Mouse (Mus musculus): ENCODE measurements around the gene Fbp2. TPM values are rescaled to one million over a fixed set of nuclear protein-coding genes. Genes with fewer than 3 reads are reported as not detected.

The Fbp2 gene
- polyA plus RNA-seq (2014; fragmentation: Nextera tagmentation; extraction: Ambion mirVana): 0.30 and 0.87 TPM in 2 replicates

DNA sequence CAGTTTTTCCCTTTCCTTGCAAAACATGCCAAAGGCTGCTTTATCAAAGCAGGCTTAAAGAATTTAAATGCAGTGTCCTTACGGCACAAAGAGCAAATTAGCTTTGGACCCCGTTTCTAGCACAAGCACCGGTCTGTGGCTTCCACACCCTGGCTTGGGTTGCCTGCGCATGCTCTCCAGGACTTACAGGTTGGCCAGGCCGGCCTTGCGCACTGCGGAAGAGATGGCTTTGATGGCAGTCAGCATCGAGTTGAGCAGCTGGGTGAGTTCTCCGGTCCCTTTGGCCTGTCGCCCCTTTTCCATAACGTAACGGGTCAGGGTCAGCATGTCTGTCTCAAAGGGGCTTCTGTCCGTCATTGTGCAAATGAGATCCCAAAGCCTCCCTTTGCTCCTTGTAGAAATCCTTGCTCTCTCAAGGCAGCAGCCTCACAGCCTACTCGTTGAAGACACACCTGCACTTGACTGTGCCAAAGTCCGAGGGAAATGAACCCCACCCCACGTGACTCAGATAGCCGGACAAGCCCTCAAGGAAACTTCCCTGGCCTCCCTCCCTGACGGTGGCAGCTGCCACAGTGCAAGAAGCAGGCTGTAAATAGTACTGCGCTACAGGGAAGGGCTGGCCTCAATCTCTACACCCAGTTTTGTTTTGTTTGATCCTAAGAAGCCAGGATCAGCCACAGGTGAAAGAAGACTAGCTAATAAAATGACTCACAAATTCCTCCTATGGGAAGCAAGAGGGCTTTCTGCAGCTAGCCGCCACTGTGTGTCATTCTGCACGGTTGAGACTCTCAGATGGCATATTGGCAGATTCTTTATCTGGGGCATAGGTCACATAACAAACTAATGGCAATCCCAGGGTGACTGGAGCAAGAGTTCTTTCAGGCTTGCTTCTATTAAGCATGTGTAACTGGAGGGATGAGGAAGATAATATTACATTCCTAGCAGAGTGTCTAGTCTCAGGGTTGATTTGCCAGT is at the start of gene Fbp2:
Fbp2 (minus strand) TSS at position 482 of the 975 bp plus-strand sequence.
- Histone ChIP-seq H3K36me3 (replicated peaks; ENCODE audit: control insufficient read depth, insufficient read depth) (no peaks in the 10 kb centered on the region), H3K4me3 (replicated peaks; ENCODE audit: low read length) (no peak within 1 kb of the TSS), H3K4me1 (replicated peaks; ENCODE audit: control insufficient read depth, insufficient read depth, low read length) (no peaks in the 10 kb centered on the region), H3K27ac (no peak within 1 kb of the TSS), H3K9ac (no peak within 1 kb of the TSS), H3K4me2 (replicated peaks) (no peak within 1 kb of the TSS), H3K9me3 (ENCODE audit: control insufficient read depth, low read length) (no peaks in the 10 kb centered on the region), H3K27me3 (ENCODE audit: control insufficient read depth, insufficient read depth, low read length) (no peaks in the 10 kb centered on the region)
- 73% methylated on average over 21 of the region's 21 CpGs for WGBS
- DNase-seq (ENCODE audit: low spot score): no peak
- ATAC-seq (ENCODE audit: low FRiP score): no peak

DNA sequence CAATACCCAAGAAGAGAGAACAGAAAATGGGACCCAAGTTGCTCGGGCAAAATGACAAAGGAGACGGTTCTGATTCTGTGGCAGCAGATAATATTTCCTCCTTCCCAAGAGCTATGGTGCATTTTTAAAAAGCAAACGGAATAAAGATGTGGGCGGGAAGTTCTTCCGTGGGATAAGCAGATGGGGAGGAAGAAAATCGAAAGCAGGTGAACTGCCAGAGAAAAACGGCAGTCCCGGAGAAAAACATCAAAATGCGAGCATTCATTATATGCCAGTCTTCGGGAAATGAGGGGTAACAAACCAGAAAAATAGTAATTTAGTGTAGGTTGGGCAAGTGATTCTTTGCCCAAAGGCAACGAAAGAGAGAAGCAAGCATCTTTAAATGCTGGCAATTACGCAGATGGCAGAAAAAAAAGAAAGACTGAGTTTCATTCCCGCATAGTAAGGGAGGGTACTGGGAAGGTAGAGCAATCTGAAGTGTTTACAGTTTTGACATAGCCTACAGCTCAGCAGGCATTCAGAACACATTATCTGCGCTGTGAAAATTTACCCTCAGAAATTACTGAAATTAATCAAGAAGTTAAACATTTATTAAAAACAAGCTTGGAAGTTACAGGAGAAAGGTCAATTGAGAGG is 49.4 kb upstream of the Fbp2 start:
- H3K36me3 ChIP-seq (replicated peaks; ENCODE audit: control insufficient read depth, insufficient read depth): no peaks in the 10 kb centered on the region
- H3K4me3 ChIP-seq (replicated peaks; ENCODE audit: low read length): no peak overlapping the region
- peak overlapping the region; percentile 21 for H3K4me2 ChIP-seq (replicated peaks)
- 68% methylated on average over 14 of the region's 14 CpGs for WGBS
- no peaks in the 10 kb centered on the region for H3K27me3 ChIP-seq (ENCODE audit: control insufficient read depth, insufficient read depth, low read length)
- H3K9ac ChIP-seq: no peak overlapping the region
- no peaks in the 10 kb centered on the region for H3K9me3 ChIP-seq (ENCODE audit: control insufficient read depth, low read length)
- no peak overlapping the region for H3K27ac ChIP-seq
- peaks cover 5% of the 10 kb centered on the region; the same call in 1 of the 2 replicates for H3K4me1 ChIP-seq (replicated peaks; ENCODE audit: control insufficient read depth, insufficient read depth, low read length)
- DNase-seq (ENCODE audit: low spot score): no peak
- no peak for ATAC-seq (ENCODE audit: low FRiP score)

DNA sequence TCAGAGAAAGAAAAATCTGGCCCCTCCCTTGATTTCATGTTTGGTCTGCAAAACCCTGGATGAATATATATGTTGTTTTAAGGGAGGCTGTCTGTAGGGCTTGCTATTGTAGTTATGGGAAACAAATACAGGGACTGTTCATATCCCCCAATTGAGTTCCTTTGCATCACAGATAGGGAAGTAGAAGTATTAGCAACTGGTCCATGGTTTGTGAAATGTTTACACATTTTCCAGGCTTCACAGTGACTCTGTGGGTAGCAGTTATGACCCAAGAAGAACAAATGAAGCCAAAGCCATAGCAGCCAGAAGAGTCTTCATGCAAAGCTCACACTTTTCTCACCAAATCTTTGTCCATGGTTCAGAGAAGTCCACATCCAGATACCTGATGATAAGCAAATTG is 42.9 kb upstream of the Fbp2 start:
- Histone ChIP-seq H3K36me3 (replicated peaks; ENCODE audit: control insufficient read depth, insufficient read depth) (no peaks in the 10 kb centered on the region), H3K4me3 (replicated peaks; ENCODE audit: low read length) (no peak overlapping the region), H3K27ac (no peak overlapping the region), H3K4me1 (replicated peaks; ENCODE audit: control insufficient read depth, insufficient read depth, low read length) (no peaks in the 10 kb centered on the region), H3K9me3 (ENCODE audit: control insufficient read depth, low read length) (no peaks in the 10 kb centered on the region), H3K4me2 (replicated peaks) (no peak overlapping the region), H3K9ac (no peak overlapping the region), H3K27me3 (ENCODE audit: control insufficient read depth, insufficient read depth, low read length) (no peaks in the 10 kb centered on the region)
- ATAC-seq (ENCODE audit: low FRiP score) (no peak), DNase-seq (ENCODE audit: low spot score) (no peak)

DNA sequence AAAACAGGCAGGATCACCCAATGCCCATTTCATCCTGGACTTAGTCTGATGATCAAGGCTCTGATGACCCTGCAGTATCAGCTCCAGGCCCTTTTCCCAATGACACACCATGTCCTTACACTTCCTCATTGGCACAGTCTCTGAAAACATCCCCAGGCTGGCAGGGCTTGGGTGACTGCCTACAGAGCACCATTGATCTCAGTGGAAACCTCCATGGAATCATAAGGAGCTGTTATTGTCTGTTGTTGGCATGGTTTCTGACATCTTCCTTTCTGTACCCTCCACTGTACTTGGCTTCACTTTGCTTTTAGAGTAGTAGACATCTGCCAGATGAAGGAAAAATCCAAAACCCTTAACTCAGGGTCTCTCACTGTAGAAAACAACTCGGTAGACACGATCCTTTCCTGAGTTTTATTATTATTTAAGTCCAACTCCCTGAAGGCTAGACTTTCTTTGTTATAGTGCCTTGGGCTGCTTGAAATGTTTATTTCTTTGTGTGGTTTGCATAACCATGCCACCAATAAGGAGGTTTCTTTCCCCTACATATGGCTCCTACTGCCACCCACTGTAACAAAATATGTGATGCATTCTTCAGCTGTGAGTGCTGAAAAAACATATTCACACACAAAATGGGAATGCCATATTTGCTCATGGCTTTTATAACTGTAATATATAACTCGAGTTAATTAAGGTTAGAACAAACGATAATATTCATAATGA is 39.9 kb upstream of the Fbp2 start:
- 86% methylated on average over 4 of the region's 4 CpGs for WGBS
- ATAC-seq (ENCODE audit: low FRiP score): peak; percentile 55; the same call in 1 of the 2 replicates
- no peak overlapping the region for H3K27ac ChIP-seq

DNA sequence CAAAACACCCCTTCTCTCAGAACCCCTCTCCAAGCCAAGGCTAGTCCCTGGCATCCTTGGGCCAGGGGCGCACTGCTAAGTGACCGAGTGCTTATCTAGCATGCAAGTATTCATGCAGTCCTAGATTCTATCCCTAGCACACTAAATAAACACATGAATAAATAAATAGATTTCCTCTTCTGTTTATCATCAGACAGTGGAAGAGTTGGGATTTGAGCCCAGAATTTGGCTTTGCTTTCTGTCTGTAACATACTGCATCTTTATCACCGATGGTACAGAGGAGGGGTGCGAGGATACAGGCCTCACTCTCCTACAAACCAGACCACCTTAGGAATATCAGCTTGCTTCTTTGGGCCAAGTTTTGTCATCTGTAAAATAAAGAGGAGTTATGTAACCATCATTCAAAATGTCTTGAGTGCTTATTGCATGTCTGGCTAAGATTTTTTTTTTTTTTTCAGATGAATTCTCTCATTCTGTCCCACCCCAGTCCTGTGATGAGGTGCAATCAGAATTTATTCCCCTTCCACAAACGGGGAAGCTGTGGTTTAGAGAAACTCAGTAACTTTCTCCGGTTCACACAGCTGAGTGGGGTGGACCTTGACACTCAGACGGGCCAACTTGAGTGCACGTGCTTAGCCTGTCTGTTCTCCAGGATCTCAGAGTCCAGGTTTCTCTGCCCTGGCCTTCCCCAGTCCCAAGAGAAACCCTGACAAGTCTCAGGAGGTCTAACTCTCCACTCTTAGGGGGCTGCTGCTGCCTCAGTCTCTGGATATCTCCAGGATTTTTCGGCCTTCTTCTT is 35.0 kb upstream of the Fbp2 start:
- Histone ChIP-seq H3K9ac (no peak overlapping the region), H3K27ac (no peak overlapping the region), H3K36me3 (replicated peaks; ENCODE audit: control insufficient read depth, insufficient read depth) (no peaks in the 10 kb centered on the region), H3K4me3 (replicated peaks; ENCODE audit: low read length) (no peak overlapping the region), H3K4me1 (replicated peaks; ENCODE audit: control insufficient read depth, insufficient read depth, low read length) (no peaks in the 10 kb centered on the region), H3K27me3 (ENCODE audit: control insufficient read depth, insufficient read depth, low read length) (peaks cover 8% of the 10 kb centered on the region; the same call in 1 of the 2 replicates), H3K9me3 (ENCODE audit: control insufficient read depth, low read length) (no peaks in the 10 kb centered on the region), H3K4me2 (replicated peaks) (no peak overlapping the region)
- 85% methylated on average over 9 of the region's 9 CpGs for WGBS
- no peak for ATAC-seq (ENCODE audit: low FRiP score)
- DNase-seq (ENCODE audit: low spot score): no peak

More for the DNA sequence above, 39.9 kb upstream of the Fbp2 start:
- Histone ChIP-seq H3K4me3 (replicated peaks; ENCODE audit: low read length) (no peak overlapping the region), H3K36me3 (replicated peaks; ENCODE audit: control insufficient read depth, insufficient read depth) (no peaks in the 10 kb centered on the region), H3K4me1 (replicated peaks; ENCODE audit: control insufficient read depth, insufficient read depth, low read length) (no peaks in the 10 kb centered on the region), H3K27me3 (ENCODE audit: control insufficient read depth, insufficient read depth, low read length) (no peaks in the 10 kb centered on the region), H3K4me2 (replicated peaks) (no peak overlapping the region), H3K9me3 (ENCODE audit: control insufficient read depth, low read length) (no peaks in the 10 kb centered on the region), H3K9ac (no peak overlapping the region)
- DNase-seq (ENCODE audit: low spot score): no peak

DNA sequence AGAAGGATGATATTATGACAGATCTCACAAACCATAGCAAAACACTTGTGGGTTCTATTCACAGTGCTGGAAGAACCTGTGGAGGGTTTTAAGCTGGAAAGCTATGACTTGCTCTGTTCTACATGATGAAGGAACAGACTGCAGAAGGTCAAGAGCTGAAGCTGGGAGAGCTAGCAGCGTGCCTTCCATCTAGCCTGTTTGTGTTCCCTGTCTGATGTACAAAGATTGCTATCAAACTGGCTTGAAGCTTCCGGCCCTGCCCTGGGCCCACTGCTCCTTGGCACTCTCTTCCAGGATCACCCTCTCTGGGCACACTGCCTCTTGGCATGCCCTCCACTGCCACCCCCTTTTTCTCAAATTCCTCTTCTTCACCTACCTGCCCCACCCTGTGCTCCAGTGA is 31.1 kb upstream of the Fbp2 start:
- peaks cover 7% of the 10 kb centered on the region; the same call in 1 of the 2 replicates for H3K4me1 ChIP-seq (replicated peaks; ENCODE audit: control insufficient read depth, insufficient read depth, low read length)
- no peak for DNase-seq (ENCODE audit: low spot score)
- H3K36me3 ChIP-seq (replicated peaks; ENCODE audit: control insufficient read depth, insufficient read depth): no peaks in the 10 kb centered on the region
- H3K9me3 ChIP-seq (ENCODE audit: control insufficient read depth, low read length): no peaks in the 10 kb centered on the region
- ATAC-seq (ENCODE audit: low FRiP score): no peak
- peaks cover 29% of the 10 kb centered on the region for H3K27me3 ChIP-seq (ENCODE audit: control insufficient read depth, insufficient read depth, low read length)
- no peak overlapping the region for H3K4me2 ChIP-seq (replicated peaks)
- H3K27ac ChIP-seq: no peak overlapping the region
- 72% methylated on average over 2 of the region's 2 CpGs for WGBS
- no peak overlapping the region for H3K4me3 ChIP-seq (replicated peaks; ENCODE audit: low read length)
- no peak overlapping the region for H3K9ac ChIP-seq

DNA sequence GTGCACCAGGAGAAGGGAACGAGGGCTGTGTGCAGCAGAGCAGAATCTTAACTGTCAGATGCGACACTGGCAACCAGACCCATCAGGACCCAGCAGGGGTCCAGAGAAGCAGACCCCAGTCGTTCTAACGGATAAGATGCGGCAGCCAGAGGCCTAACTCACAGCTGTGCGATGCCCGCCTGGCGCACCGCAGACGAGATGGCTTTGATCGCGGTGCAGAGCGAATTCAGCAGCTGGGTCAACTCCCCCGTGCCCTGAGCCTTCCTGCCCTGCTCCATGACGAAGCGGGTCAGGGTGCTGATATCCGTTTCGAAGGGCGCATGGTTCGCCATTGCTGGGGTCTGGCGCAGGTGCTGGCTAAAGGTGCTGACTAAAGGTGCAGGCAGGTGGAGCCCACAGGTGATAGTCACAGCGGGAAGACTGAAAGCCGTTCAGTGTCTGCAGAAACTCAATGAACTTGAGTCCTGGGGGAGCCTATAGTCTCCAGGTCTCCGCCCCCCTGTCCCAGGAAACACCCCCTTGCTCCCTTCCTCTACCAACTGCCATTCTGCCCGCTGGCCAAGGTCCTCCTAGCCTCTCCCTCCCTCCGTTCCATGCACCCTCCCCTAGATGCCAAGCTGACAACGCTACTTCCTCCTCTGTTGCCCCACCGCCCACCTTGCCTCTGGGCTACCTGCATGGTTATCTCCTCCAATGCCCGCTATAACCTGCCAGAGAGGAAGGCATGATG is 29.7 kb upstream of the Fbp2 start, which contains the start of gene Fbp1:
Fbp1 (minus strand) TSS at position 571 of the 730 bp plus-strand sequence.
- H3K9ac ChIP-seq: peak within 1 kb of the TSS; percentile 53; the same call in 1 of the 2 replicates
- H3K9me3 ChIP-seq (ENCODE audit: control insufficient read depth, low read length): no peaks in the 10 kb centered on the region
- peaks cover 29% of the 10 kb centered on the region for H3K27me3 ChIP-seq (ENCODE audit: control insufficient read depth, insufficient read depth, low read length)
- peak; percentile 40; the same call in 1 of the 2 replicates for ATAC-seq (ENCODE audit: low FRiP score)
- DNase-seq (ENCODE audit: low spot score): no peak
- peak within 1 kb of the TSS; percentile 58 for H3K4me2 ChIP-seq (replicated peaks)
- H3K4me1 ChIP-seq (replicated peaks; ENCODE audit: control insufficient read depth, insufficient read depth, low read length): peaks cover 7% of the 10 kb centered on the region; the same call in 1 of the 2 replicates
- H3K36me3 ChIP-seq (replicated peaks; ENCODE audit: control insufficient read depth, insufficient read depth): no peaks in the 10 kb centered on the region
- no peak within 1 kb of the TSS for H3K27ac ChIP-seq
- 6% methylated on average over 29 of the region's 29 CpGs for WGBS
- peak within 1 kb of the TSS; percentile 29 for H3K4me3 ChIP-seq (replicated peaks; ENCODE audit: low read length)

DNA sequence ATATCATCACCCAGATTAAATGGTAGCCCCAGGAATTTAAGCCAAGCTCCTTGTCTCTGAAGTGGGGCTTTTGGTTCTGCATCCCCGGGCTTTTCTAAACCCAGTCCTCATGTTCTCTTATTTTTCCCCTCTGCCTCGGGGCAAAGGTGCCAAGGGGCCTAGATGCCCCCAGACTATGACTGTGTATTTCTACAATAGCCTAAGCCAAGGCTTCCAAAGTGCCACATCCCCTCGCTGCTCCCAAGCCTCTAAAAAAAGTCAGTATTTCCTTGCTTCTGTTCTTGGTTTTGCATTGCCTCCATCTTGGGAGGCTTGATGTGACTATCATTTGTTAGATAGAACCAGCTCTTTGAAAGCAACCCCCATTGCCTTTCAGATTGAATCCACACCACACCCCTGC is 26.3 kb upstream of the Fbp2 start:
- Histone ChIP-seq H3K9ac (no peak overlapping the region), H3K4me3 (replicated peaks; ENCODE audit: low read length) (no peak overlapping the region), H3K27me3 (ENCODE audit: control insufficient read depth, insufficient read depth, low read length) (peaks cover 29% of the 10 kb centered on the region), H3K36me3 (replicated peaks; ENCODE audit: control insufficient read depth, insufficient read depth) (no peaks in the 10 kb centered on the region), H3K4me1 (replicated peaks; ENCODE audit: control insufficient read depth, insufficient read depth, low read length) (peaks cover 7% of the 10 kb centered on the region; the same call in 1 of the 2 replicates), H3K4me2 (replicated peaks) (no peak overlapping the region), H3K27ac (no peak overlapping the region), H3K9me3 (ENCODE audit: control insufficient read depth, low read length) (no peaks in the 10 kb centered on the region)
- DNase-seq (ENCODE audit: low spot score) (no peak), ATAC-seq (ENCODE audit: low FRiP score) (no peak)
- WGBS: 90% methylated on average over 3 of the region's 3 CpGs
